Mouse (Mus musculus) activated CD4-positive, CD25-positive, alpha-beta regulatory T cell (primary cell): ENCODE results near the gene Sval3. TPM values are rescaled to one million over a fixed set of nuclear protein-coding genes. Genes with fewer than 3 reads are reported as not detected.

Experiments used
- polyA plus RNA-seq, 2 experiments: library from polyadenylated mRNA; unstranded; fragments of 100-300 nt; shearing (Covaris generic); gene quantifications; one replicate each; pipeline ENCODE4 v1.2.1; 2017

Gene Sval3
- not detected for polyA plus RNA-seq

GRCm38 (mm10) chr6:41967840-41968239 is at the start of gene Sval3:
Gene Sval3, plus strand, starts transcription at chr6:41968140.

DNA sequence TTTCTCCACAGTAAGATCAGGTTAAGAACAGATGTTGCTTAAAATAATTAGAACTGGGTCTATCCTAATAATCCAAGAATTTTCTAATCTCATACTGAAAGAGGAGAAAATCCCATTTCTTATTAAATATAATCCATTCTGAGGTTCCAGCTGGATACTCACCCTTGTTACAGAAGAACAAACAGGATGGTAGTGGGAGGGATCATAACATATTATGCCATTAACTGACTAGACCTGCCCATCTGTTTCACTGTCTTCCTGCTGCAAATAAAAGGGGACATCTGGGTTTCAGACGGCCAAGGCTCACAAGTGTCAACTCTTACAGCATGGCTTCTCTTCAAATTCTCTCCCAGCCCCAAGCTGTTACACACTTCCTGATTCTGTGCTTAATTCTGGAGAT is 16.6 kb upstream of the Sval3 start, which contains the start of gene Sval1:
Sval1 (plus strand) TSS at position 301 of the 400 bp plus-strand sequence.

Other genes with a start within 250 kb of the Sval3 start
- not detected for gene Olfr459, start 193.0 kb upstream of the Sval3 start, polyA plus RNA-seq
- gene Pip, start 120.6 kb upstream of the Sval3 start, polyA plus RNA-seq = not detected
- not detected for gene Sval2, start 115.2 kb upstream of the Sval3 start, polyA plus RNA-seq
- not detected for gene Sval1, start 16.5 kb upstream of the Sval3 start, polyA plus RNA-seq
- gene Sva, start 70.3 kb downstream of the Sval3 start, polyA plus RNA-seq = not detected
- gene Tas2r139, start 172.8 kb downstream of the Sval3 start, polyA plus RNA-seq = not detected
- gene Tas2r144, start 247.2 kb downstream of the Sval3 start, polyA plus RNA-seq = not detected